Mouse (Mus musculus): ENCODE data around the gene Nudt4.
"Not testable (repeated sequence)": the region's sequence is repeated elsewhere in the genome, so short reads cannot be mapped to it uniquely, and the experiment has no call there.

Nudt4 gene

DNA sequence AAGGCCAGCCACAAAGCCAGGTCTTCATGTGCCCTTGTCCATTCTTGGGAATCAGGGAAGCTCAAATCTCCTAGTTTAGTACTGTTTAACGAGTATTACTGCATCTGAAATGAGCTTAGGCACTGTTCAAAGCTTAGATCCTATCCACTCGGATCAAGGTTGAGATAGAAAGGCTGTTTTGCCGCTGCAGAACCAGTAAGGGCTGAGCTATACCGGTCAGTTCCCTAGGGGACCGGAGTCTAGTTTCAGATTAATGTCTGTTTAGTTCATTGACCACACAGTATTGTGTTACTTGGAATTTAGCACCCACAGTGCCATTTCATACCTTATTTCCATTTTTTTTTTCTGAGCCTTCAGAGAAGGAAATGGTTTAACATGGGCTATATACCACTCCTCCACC lies 3.6 kb upstream of the Nudt4 start:
- DNase-seq (ENCODE audit: low read depth, low spot score) = no peak

DNA sequence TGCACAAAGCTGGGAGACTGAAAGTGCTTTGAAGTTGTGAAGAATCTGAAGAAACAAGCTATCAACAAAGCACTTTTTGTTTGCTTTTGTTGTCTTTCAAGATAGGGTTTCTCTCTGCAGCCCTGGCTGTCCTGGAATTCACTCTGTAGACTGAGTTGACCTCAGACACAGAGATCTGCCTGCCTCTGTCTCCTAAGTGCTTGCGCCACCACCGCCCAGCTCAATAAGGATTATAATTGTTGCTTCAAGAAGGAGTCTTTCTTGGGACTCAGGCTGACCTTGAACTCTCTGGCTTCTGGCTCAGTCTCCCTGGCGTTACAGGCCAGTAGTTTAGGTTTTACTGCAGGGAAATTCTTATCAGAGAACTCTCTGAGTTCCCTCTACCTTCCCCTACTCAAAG lies 2.8 kb upstream of the Nudt4 start:
- DNase-seq (ENCODE audit: low read depth, low spot score) = no peak

DNA sequence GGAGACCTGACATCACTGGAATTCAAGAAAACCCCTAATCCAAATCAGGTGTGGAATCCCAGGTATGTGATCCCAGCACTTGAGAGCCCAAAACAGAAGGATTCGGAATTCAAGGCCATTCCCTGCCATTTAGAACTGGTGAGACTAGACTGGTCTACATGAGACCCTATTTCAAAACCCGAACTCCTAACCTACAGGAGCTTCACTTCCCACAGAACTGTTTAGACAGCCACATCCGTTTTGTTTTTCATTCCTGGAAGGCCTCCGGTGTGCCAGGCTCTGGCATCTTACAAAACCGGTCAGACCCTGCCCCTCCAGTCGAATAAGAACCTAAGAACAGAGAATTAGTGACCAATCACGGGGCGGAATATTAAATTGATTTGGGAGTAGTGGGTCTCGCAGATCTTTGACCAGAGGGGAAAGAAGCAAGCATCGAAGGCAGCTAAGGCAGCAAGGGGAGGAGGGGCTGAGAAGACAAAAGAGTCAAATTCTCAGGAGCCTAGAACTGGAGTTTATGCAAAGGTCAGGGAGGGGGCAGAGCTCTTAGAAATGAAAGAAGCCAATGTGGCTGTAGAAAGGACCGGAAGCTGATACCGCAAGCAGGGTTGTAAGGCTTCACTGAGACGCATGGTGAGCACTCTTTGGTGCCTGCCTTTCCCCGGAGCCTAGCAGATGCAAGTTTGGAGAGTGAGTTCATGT lies 1.4 kb upstream of the Nudt4 start:
- DNase-seq (ENCODE audit: low read depth, low spot score) = no peak

DNA sequence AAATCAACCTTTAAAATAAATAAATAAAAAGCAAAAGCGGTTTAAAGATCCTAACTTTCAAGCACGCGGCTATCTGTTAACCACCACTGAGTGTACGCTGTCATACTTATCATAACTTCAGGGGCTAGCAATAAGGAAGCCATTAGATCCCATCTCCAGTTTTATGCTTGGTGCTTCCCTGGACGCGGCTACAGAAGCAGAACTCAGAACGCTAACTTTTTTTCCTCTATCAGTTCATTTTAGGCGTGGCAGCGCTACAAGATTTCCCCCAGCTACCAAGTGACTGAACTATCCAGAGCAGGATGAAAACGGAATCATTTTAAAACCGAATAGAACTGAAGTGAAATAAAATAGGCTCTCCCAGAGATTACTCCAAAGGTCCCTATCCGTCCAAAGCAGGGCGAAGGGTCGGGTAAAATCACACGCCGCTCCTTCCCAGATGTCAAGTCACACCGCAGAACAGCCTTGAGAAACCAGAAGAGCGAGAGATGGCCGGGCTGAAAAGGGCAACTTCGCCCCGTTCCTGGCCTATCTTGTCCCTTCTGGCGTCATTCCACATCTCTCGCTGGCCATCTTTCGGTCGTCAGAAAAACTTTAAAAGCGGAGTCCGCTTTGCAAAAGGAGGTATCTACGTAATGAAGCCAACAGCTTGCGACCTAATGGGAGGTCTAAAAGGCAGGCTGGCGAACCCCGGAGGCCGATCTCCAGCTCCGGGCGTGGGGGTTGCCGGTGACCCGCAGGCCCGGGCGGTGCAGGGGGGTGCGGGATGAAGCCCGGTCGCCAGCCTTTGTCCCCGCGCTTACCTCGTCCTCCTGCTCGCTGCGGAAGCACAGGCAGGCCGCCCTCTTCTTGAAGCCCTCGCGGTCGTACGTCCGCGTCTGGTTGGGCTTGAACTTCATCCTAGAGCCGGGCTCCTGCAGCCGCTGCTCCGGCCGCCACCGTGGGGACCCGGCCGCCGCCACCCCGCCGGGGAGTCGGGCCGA lies 796 bp downstream of the Nudt4 start:
- no peak for DNase-seq (ENCODE audit: low read depth, low spot score)

DNA sequence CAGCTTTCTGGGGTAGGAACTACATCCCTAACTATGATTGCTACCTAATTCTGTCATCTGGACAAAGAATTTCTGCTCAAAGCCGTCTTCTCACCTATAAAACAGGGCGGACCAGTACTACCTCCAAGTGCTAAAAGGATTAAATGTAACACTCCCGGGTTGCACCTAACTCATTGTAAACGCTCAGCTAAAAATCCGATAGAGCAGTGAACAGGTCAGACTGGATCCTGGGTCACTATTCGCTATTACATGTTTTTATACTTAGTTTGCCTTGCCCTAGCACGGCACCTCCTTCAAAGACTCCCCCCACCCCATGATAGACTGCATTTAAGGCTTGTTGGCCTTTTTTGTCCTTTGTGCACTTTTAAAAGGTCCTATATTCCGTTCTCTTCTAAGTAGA lies 1.6 kb downstream of the Nudt4 start:
- DNase-seq (ENCODE audit: low read depth, low spot score) = no peak

DNA sequence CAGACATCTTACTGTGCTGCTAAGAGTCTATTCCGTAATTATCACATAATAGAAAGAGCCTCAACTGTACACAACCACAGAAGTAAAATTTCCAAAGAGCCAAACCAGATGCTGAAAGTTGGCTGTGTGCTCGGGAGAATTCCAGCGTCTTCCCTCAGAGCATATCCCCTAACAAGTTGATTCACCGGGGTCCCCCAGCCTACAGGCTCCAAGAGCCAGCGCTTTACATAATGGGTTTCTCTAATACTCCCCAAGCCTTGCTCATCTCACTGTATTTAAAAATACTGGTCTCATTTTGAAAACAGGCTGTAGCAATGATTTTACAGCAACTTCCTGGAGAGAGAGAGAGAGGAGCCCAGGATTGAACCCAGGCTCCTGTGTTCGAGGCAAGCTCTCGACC lies 2.3 kb downstream of the Nudt4 start:
- no peak for DNase-seq (ENCODE audit: low read depth, low spot score)

DNA sequence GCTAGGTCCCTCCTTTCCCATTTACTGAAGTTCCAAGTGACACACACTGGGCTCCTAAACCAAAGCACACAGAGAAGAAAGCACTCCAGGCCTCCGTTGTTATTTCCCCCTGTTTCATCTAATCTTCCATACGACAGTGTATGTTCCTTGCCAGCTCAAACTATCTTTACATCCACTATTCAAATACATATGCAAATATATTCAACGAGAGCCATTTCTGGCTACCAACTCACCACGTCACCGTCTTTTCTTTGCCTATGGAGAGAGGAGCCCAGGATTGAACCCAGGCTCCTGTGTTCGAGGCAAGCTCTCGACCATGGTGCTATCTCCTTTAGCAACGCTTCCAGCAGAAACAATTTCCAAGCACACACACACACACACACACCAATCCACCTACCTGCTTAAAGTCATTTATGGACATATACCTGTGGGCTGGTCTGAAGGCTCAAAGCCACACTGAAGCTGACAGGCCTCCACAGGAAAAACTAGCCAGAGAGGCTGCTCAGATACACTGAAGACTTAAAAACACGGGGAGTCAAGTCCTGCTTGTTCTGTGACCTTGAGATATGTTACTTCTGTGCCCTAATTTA lies 3.5 kb downstream of the Nudt4 start:
- no peak for DNase-seq (ENCODE audit: low read depth, low spot score)

DNA sequence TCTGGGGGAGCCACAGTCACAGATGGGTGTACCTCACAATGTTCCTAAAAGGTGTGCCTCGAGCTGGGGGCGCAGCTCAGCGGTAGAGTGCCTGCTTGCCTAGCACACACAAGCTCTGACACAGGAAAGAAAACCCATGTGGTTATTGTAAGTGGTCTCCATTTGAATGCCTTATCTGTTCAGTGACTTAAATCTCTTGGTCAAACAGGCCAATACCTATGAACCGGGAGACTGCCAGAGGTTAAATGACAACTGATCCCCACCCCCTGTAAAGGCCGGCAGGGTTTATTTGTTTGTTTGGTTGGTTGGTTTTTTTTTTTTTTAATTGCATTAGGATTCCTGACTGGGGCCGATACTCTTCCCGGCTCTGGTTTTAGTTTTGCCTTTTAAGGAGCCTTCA lies 4.5 kb downstream of the Nudt4 start:
- DNase-seq (ENCODE audit: low read depth, low spot score) = no peak

DNA sequence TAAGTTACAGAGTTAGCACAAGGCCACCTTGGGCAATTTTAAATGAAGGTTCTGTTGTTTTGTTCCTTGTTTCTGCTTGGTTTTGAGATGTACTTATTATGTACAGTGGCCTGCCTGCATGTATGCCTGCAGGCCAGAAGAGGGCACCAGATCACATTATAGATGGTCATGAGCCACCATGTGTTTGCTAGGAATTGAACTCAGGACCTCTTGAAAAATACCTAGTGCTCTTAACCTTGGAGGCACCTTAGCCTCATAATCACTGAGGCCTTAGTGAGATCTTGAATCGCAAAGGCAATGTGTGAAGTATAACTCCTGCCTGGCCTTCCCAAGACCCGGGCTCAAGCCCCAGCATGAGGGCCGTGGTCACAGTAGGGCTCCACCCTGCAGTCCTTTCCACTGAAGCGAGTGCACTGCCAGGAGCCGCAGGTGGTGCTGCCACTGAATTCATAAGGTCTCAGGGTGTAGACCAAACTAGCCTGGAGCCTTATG lies 6.6 kb downstream of the Nudt4 start:
- no peak for DNase-seq (ENCODE audit: low read depth, low spot score)

DNA sequence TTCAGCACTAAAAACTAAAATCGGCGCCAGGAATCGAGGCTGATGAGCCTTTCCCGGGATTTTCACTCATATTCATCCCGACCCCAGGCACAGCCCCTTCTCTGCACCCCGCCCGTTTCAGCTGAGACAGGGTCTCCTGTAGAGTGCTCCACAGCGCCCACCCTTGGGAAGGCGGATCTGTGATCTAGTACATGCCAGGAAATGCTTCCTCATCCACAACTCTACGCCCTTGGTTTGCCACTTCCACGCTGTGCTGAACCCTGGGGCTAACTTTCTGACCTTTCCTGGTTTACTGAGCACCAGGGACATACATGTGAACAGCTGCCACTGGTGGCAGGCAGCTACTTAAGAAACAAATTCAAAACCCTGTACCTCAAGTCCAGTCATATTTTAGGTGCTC lies 8.1 kb downstream of the Nudt4 start:
- no peak for DNase-seq (ENCODE audit: low read depth, low spot score)

DNA sequence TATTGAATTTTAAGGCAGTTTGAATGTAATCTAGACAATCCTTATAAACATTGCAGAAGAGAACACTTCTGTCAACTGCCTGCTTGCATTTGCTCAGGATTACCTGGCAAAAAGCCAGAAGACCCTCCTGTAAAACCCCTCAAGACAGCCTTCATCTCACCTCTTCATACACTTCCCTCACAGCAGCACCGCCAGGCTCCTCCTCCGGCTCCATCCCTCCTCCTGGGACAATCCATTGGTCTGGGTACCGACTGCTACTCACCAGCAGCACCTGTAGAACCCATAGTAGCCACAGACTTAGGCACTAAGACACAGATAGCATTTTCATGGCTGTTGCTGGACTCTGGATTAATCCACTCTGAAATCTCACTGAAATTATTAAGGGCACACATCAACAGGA lies 11.6 kb downstream of the Nudt4 start:
- DNase-seq (ENCODE audit: low read depth, low spot score) = no peak

DNA sequence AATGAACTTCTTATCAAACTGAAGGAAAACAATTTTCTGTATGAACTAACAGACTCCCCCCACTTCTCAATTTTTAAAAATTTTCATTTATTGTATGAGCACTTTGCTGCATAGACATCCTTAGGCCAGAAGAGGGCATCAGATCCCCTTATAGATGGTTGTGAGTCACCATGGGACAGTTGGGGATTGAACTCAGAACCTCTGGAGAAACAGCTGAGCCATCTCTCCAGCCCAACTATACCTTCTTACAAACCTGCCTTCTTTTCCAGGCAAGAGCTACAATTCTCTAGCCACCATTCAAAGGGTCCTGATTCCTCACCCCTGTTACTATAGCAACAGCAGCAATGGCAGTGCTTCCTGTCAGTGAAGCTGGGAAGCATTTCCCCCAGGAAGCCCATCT lies 12.2 kb downstream of the Nudt4 start:
- DNase-seq (ENCODE audit: low read depth, low spot score) = no peak

DNA sequence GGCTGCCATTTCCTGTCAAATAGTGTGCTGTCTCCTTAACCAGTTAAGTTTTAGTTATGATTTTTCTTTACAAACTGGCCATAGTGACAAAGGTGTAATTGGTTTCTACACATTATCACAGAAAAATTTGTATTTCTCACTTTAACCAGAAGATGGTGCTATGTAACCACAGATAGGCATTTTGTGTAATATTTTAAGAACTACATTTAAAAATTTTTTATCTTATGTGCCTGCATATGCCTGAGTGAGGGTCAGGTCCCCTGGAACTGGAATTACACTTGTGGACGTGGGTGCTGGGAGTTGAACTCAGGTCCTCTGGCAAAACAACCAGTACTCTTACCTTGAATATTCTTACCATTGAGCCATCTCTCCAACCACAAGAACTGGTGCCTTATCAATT lies 13.4 kb downstream of the Nudt4 start:
- no peak for DNase-seq (ENCODE audit: low read depth, low spot score)

DNA sequence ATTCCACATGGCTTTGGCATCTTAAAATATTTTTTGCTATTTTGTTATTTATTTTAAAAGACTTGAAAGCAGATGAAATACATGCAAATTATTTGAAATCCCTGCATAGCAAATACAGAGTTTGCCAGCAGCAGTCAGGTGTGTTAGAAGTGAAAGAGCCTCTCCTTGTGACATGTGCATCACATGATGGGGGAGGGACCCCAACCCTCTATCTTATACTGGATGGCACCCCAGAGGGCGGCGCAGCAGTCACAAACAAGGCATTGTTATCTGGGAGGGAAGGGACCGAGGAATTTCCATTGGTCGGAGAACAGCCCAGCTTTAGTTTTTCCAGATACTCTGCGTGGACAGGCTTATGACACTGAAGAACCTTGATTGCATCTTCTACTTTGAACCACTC lies 14.9 kb downstream of the Nudt4 start:
- not testable (repeated sequence) for DNase-seq (ENCODE audit: low read depth, low spot score)

DNA sequence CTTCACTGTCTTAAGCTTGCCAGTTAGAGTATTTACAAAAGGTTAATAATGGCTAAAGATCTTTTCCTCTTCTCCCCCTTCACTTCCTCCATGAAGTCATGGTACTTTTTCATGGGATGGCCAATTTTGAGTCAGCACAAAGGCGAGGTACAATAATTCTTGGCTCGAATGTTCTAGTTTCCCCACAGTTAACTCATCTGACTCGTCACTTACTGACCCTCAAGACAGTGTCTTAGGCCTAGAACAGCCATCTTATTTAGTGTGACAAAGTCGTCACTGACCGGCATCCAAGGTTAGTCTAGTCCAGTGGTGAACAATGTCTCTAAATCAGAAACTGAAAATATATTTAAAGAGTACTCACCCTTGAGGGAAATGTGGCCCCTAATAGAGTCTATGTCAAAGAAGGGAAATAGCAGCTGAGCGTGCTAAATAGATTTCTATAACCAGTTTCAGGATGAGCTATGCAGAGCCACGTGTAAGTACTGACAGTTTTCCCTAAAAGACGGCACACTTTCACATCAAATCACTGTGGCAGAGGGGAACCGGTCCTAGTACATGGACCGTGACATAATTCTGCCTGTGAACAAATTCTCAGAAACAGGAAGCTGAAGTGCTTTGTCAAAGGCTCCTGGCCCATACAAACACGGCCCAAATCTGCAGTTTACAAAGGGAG lies 15.7 kb downstream of the Nudt4 start:
- no peak for DNase-seq (ENCODE audit: low read depth, low spot score)

DNA sequence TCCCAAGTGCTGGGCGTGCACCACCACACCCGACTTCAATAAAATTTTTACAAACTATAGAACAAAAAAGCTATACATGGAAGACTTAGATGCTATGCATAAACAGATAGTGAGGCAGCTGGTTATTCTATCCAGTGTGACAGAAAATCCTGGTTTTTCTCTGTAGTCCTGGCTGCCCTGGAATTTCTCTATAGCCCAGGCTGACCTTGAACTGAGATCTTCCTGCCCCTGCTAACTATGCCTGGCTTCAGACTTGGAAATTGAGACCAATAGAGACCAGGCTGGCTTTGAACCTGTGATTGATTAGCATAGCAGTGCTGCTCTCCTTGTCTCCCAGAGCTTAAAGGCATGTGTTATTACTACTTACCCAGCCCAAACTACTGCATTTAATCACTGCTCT lies 17.8 kb downstream of the Nudt4 start:
- DNase-seq (ENCODE audit: low read depth, low spot score) = no peak

DNA sequence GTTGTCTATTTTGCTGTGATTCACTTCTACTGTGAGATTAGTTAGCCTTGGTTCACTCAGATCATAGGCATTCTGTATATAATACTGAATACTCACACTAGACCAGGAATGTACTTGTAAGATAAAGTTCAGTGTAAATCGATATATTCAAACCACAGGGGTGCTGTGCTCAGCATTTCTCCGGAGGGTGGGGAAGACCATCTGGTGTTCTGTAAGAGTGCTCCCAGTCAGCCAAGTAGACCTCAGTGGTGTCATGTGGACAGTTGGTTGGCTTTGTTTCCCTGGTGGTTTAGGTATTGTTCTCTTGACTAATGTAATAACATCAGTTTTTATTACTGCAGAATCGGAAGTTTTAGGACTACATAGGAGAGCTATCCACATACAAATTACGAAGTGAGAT lies 18.9 kb downstream of the Nudt4 start:
- no peak for DNase-seq (ENCODE audit: low read depth, low spot score)

DNA sequence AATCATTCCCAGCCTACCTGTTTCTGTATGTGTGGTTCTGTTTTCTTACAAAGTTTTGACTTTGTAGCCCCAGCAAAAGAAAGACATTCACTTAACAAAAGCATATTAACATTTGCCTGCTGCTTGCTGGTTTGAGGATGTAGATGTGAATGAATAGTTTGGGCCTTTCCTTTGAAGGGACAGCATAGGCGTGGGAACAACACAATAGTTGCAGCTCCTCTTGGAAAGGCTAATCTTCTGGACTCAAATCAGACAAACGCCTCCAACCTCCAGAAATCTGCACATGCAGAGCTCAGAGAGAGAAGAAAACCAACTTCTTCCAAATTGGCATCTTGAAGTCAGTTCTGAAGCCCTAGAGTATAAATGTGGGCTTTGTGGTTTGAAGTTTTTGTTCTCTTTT lies 19.3 kb downstream of the Nudt4 start:
- no peak for DNase-seq (ENCODE audit: low read depth, low spot score)

DNA sequence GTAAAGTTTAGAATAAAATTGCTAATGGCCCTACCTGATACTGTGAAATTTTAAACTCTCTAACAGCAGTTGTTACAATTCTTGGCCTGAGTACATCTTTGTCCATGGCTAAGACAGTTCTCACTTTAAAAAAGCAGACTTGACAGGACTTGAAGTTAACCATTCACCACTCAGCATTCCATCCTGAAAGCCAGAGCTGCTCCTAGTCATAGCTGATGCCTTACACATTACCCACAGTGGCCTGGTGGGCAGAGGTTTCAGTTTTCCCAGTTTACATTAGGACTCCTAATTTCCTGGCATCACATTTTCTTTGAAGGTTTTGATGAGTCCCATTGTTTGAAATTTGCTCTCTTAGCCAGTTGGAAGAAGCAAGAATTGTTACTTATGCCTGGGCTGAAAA lies 19.9 kb downstream of the Nudt4 start:
- no peak for DNase-seq (ENCODE audit: low read depth, low spot score)

DNA sequence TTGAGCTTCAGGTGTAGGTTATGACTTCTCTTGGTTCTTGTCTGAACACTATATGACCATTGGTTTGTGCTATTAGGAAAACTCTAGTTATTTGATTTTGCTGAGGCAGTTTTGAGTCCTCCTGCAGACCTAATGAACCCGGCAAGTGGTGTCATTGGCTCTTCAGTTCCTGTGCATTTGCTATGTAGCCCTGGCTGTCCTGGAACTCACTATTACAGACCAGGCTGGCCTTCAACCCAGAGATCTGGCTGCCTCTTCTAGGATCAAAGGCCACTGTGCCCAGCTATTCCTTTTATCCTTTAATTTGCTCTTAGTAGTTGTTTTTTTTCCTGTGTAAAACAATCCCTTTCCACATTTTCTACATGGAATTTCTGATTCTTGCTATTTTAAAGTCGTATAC lies 20.6 kb downstream of the Nudt4 start:
- DNase-seq (ENCODE audit: low read depth, low spot score) = no peak

DNA sequence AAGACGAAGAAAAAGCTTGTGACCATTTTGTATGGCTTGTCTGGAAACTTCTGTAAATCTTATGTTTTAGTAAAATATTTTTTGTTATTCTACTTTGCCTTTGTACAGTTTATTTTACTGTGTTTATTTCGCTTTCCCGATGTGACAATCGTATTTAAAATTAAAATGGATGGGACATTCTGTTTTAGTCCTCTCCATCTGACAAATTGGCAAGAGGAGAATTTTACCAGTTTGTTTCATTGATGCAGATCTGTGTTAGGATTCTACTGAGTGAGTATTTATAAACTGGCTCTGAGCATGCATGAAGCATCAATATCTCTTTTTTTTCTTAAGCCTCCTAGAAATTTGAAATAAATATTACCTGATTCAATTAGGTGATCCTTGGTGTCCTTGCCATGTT lies 21.0 kb downstream of the Nudt4 start:
- DNase-seq (ENCODE audit: low read depth, low spot score) = no peak

DNA sequence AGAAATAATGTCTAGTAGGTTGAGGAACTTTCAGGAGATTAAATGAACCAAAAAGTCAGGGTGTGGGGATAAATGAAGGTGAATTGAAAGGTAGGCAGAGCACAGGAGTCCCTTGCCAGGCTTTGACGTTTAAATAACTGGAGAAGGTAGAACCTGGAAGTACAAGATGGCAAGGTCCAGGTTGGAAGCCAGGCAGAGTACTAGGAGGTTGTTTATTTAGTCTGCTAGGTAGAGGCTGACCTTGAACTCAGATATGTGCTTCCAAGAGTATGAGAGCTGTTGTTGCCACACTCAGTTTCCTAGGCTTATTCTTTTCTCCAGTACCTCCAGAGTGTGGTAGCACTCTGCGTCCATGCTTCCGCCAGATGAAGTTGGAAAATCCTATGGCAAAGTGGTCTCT lies 24.1 kb downstream of the Nudt4 start:
- no peak for DNase-seq (ENCODE audit: low read depth, low spot score)

All from retina, postnatal 7 days (tissue).